Mouse (Mus musculus): ENCODE measurements around the gene Ggnbp2.

Ggnbp2 gene

DNA sequence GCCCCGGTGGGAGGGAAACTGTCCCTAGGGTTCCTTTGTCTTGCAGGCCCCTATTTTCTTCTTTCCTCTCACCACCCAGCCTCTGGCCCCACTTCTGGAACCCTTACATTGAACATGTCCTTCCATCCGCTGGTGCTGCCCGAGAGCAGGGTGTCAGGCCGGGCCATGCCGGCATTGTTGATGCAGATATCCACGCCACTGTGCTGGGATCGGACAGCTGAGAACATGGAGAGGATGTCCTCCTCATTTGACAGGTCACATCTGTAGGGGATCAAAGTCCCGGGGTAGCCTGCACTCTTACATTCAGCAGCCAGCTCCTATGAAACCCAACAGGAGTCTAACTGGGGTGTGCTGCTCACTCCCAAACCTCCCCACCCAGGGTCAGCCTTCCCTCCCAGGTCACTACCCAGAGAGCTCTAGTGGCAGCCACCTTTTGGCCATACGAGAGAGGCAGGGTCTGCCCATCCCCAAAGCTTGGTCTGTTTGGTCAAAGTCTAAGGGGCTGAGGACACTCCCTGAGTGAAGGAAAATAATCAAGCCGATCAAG, 45.3 kb downstream of the Ggnbp2 start:
- 95% methylated on average over 10 of the region's 10 CpGs for WGBS

DNA sequence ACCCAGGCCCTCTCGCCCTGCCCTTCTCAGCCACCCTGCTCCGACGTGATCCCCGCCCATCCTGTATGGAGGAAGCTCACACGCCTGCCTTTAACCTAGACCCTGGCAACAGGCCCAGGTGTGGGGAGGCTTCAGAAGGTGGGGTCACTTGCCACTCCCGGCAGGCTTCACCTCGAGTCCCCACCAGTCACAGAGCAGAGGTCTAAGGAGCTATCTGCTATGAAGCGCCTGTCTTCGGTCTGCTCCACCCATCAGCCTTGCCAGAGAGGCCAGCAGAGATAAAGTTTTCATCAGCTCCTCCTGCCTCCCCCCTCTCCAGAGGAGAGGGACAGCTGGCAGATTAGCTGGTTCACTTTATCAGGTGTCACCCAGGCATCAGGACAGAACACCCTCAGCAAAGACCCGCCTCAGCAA, 47.1 kb downstream of the Ggnbp2 start:
- WGBS, result 71% methylated on average over 10 of the region's 10 CpGs

DNA sequence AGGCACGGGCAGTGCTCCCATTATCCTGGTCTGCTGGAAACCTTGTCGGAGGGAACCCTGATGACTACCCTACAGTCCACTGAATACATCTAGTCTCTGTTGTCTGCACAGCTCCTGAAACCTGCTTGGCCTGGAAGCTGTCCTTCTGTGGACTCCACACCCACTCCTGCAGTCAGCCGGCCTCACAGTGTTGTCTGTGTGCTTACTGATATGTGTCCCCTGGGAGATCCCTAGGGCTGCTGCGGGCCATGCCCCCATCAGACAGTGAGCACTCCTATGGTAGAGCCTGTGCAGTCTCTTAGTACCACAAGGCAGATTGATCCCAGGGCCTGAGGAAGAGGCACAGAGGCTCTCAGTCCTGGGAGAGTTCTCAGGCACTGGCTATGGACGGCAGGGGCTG, 48.1 kb downstream of the Ggnbp2 start:
- WGBS, result 83% methylated on average over 5 of the region's 5 CpGs

DNA sequence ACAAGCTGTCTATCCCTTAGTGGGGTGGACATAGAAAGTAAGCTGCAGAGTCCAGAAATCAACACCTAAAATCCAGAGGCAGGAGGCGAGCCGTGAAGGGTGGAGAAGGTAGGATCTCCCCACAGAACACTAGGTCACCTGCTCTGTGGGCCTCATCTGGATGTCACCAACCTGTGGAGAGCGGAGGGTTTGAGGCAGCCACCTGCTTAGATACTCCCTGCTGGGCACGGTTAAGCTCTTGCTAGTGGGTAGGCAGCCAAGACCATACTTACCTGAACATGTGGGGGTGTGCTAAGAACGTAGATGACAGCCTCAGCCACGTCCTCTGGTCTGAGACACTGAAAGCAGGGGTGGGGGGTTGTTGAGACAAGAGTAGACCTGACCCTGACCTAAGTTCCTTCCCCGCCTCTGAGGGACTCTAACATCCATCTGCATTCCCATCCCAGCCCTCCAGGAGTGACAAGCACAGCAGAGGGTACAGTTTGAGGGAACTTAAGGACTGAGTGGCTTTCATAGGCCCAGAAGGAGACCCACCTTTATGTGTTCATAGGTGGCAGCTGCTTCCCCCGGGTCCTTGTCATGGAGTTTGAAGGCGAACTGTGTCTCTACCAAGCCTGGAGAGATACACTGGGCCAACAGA, 49.4 kb downstream of the Ggnbp2 start:
- 85% methylated on average over 9 of the region's 9 CpGs for WGBS

DNA sequence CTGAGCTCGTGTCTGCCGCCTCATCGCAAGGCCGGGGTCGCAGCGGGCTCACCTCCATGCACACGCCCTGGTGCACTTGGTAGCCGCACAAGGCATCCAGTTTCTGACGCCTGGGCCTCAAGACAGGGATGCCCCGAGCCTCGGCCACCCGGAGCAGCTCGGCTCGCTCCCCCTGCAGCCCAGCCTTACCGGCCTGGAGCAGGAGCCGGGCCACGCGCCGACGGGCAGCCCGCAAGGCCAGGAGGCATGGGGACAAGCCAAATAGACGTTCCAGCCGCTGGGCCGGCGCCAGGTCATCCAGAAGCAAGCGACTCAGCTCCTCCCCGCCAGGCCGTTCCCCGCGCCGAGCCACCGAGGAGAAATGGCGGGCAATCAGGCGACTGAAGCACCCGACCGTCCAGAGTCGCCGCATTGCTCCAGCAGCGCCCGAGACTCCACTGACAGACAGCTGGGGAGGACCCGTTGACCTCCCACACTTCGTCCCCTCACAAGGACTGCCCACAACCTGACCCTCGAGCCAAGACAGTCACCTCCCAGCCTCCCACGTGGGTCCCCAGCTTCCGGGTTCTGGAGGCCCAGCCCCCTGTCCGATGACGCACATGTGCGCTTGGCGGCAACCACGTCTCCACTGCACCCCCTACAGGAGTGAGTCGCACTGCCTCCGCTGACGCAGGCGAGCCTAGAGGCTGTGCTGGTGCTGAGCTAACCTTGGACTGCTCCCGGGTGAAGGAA, 51.5 kb downstream of the Ggnbp2 start, which contains the start of gene Mrm1:
Mrm1 (minus strand) TSS at position 555 of the 732 bp plus-strand sequence.
- under 1% methylated on average over 55 of the region's 55 CpGs for WGBS

- WGBS, result under 1% methylated on average over 39 of the region's 39 CpGs
These were observed 52.3 kb downstream of the Ggnbp2 start for GRCm38 (mm10) chr11:84818085-84818960.

- WGBS, result 63% methylated on average over 6 of the region's 6 CpGs
These were observed 53.3 kb downstream of the Ggnbp2 start for GRCm38 (mm10) chr11:84817362-84817761.

- 48% methylated on average over 13 of the region's 13 CpGs for WGBS
These were observed 56.7 kb downstream of the Ggnbp2 start for GRCm38 (mm10) chr11:84813724-84814510.

DNA sequence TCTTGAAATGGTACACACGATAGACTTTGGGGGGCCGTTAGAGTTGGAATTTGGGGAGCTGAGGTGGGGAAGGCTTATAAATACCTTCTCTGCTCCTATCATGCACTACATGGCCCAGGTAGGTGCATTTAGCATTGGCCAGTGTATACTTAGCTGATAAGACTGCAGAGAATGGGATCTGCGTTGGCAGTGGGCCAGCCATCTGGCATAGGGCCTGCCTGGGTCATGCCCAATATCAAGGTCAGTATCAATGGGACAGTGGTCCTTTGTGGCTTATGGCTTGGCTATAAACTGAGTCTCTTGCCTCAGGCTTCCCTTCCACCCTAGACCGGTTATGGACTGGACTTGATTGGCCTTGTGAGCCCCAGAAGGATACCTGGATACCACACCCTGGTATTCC, 66.2 kb downstream of the Ggnbp2 start:
- WGBS, result 90% methylated on average over 4 of the region's 4 CpGs

- 23% methylated on average over 21 of the region's 21 CpGs for WGBS
These were observed 72.8 kb downstream of the Ggnbp2 start for GRCm38 (mm10) chr11:84797627-84798353.

DNA sequence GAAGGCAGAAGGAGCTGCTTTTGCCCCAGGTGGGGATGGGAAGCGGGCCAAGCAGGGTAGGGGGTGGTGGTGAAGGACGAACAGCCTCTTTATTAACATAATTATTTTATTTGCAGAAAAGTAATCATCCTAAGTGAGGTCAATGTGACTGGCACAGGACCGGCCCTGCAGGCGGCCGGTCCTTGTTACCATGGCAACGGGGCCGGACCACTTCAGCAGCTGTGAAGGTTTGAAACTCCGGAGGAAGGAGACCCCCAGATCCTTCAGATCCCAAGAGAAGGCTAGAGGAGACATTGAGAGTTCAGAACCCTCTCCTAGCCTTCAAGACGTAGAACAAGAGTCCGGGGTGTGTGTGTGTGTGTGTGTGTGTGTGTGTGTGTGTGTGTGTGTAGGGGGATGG, 73.6 kb downstream of the Ggnbp2 start:
- 33% methylated on average over 10 of the region's 10 CpGs for WGBS

GRCm38 (mm10) chr11:84794496-84795113, 76.0 kb downstream of the Ggnbp2 start:
- 4% methylated on average over 17 of the region's 17 CpGs for WGBS

GRCm38 (mm10) chr11:84790383-84790782, 80.2 kb downstream of the Ggnbp2 start:
- WGBS, result 45% methylated on average over 6 of the region's 6 CpGs
